Mouse (Mus musculus) embryonic facial prominence, embryonic 15.5 days (tissue): Measurements from ENCODE around the gene Elf3. TPM values are rescaled to one million over a fixed set of nuclear protein-coding genes. Genes with fewer than 3 reads are reported as not detected.
A peak's percentile ranks its signal among the peaks of the same experiment; 100 is the strongest.

Source experiments
- ATAC-seq: fragments of 200-750 bp; cut with Nextera tagmentation; 2 replicates; pipeline ENCODE4 v1.8.0; 2017; ENCODE audit warnings: low read depth, moderate TSS enrichment; ENCODE audit not compliant: insufficient number of reproducible peaks, low FRiP score, low TSS enrichment
- H3K27ac ChIP-seq: fragments of 300-500 bp; sonication (generic); replicated peaks from 2 replicates; pipeline ENCODE4 v1.5.1; 2015; ENCODE audit warnings: mild to moderate bottlenecking, inconsistent platforms
- H3K27me3 ChIP-seq: fragments of 300-500 bp; sonication (generic); 2 replicates; pipeline ENCODE4 v1.6.1; 2015; ENCODE audit warnings: inconsistent platforms
- H3K36me3 ChIP-seq: fragments of 300-500 bp; sonication (generic); 2 replicates; pipeline ENCODE4 v1.6.1; 2015; ENCODE audit warnings: mild to moderate bottlenecking, inconsistent platforms
- H3K4me1 ChIP-seq: fragments of 300-500 bp; sonication (generic); 2 replicates; pipeline ENCODE4 v1.6.1; 2015; ENCODE audit warnings: inconsistent platforms
- H3K4me2 ChIP-seq: fragments of 300-500 bp; sonication (generic); replicated peaks from 2 replicates; pipeline ENCODE4 v1.6.1; 2015; ENCODE audit warnings: mild to moderate bottlenecking, inconsistent platforms
- H3K4me3 ChIP-seq: fragments of 300-500 bp; sonication (generic); replicated peaks from 2 replicates; pipeline ENCODE4 v1.5.1; 2015; ENCODE audit warnings: mild to moderate bottlenecking, inconsistent platforms
- H3K9ac ChIP-seq: fragments of 300-500 bp; sonication (generic); 2 replicates; pipeline ENCODE4 v1.6.1; 2015; ENCODE audit warnings: inconsistent platforms
- H3K9me3 ChIP-seq: fragments of 300-500 bp; sonication (generic); replicated peaks from 2 replicates; pipeline ENCODE4 v1.6.1; 2016; ENCODE audit warnings: inconsistent platforms
- WGBS: fragments of 180-500 bp; shearing (Covaris S2); methylation state at CpG from one replicate; pipeline ENCODE4 v1.1.7; 2015; 5-methylcytosine and 5-hydroxymethylcytosine counted together
- polyA plus RNA-seq: library from polyadenylated mRNA; unstranded; fragments of >200 nt; fragmentation: Nextera tagmentation; extraction: Ambion mirVana; gene quantifications from 2 replicates; pipeline ENCODE4 v1.2.1, GENCODE M21; 2015

Gene Elf3
- polyA plus RNA-seq, result 26.8 and 30.2 TPM in 2 replicates

DNA sequence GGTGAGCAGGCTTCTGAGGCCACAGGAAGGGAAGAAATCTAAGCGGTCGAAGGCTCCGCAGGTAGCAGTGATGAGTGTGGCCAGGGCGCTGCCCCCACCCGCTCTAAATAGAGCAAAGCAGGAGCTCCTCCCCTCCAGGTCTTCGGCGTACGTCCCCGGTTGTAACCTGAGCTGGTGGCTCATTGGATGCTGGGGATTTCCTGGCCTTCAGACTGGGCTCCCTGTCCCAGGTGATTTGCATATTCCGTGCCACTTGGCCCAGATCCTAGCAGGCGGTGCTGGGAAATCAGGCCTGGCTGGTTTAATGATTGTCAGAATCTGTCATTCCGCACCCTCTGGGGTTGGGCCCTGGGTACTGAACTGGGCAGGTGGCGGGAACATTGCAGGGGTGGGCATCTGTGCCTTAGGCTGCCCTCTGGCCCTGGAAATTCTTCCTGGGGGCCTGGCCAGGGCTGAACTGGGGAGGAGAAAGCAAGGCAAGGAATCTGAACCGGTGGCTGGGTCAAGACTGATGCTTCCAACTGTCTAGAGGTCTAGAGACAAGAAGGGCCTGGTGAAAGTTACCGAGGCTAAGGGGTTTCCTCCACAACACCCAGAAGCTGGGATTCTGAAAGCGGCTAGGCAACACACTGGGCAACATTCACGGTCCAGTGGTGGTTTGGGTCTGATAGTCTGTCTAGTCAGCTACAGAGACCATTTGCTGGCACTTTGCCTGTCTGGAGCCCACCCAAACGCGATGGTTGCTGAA, at the start of gene Elf3:
Elf3 (minus strand) TSS at position 189 of the 748 bp plus-strand sequence.
- Histone ChIP-seq H3K27me3 (no peaks in the 10 kb centered on the region), H3K9ac (peak within 1 kb of the TSS; percentile 33; the same call in 1 of the 2 replicates), H3K4me1 (peaks cover 25% of the 10 kb centered on the region), H3K4me2 (peak within 1 kb of the TSS; percentile 57), H3K36me3 (peaks cover 17% of the 10 kb centered on the region), H3K9me3 (no peaks in the 10 kb centered on the region), H3K27ac (peak within 1 kb of the TSS; percentile 82), H3K4me3 (peak within 1 kb of the TSS; percentile 33)
- ATAC-seq, result peak; percentile 64
- WGBS, result 8% methylated on average over 19 of the region's 19 CpGs

DNA sequence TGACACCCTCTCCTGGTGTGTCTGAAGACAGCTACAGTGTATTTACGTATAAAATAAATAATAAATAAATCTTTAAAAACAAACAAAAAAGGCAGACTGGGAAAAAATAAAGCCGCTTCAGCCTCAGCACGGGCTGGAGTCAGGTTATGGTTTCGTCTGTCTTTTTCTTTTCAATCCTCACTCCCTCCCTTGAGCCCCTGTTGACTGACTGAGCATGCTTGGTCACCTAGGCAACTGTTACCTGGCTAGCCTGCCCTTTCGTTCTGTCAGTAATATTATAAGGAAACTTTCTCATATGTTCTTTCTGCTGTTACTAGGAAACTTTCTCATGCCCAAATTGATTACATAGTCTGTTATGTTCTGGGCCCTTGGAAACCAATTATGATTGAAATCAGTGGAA, 32.5 kb upstream of the Elf3 start:
- Histone ChIP-seq H3K4me1 (no peaks in the 10 kb centered on the region), H3K4me3 (no peak overlapping the region), H3K4me2 (no peak overlapping the region), H3K27me3 (no peaks in the 10 kb centered on the region), H3K9me3 (no peaks in the 10 kb centered on the region), H3K36me3 (peaks cover 14% of the 10 kb centered on the region), H3K27ac (no peak overlapping the region; the same call in 1 of the 2 replicates), H3K9ac (no peak overlapping the region)
- no peak for ATAC-seq
- 62% methylated on average over 5 of the region's 5 CpGs for WGBS

DNA sequence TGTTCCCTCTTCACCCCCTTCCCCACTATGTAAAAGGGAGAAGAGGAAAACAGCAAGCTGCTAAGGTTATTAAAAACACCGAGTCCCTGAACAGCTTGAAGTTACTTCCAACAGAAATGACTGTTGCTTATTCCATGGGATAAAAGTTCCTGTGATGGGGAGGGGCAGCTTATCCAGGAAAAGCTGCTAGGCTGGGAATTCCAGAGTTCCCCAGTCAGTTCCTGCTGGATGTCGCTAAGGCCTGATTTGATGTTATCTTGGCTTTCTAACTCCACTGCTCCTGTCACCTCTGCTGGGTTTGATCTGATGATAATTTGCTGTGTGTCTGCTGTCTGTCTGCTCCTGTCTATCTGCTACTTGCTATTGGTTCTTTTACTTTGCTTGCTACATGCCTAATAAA, 27.9 kb upstream of the Elf3 start:
- no peak for ATAC-seq
- H3K9ac ChIP-seq, result no peak overlapping the region
- H3K4me1 ChIP-seq, result peaks cover 15% of the 10 kb centered on the region
- H3K36me3 ChIP-seq, result no peaks in the 10 kb centered on the region
- no peak overlapping the region for H3K4me3 ChIP-seq
- H3K4me2 ChIP-seq, result no peak overlapping the region
- no peaks in the 10 kb centered on the region for H3K27me3 ChIP-seq
- no peaks in the 10 kb centered on the region for H3K9me3 ChIP-seq
- no peak overlapping the region for H3K27ac ChIP-seq
- 50% methylated on average over 2 of the region's 2 CpGs for WGBS

DNA sequence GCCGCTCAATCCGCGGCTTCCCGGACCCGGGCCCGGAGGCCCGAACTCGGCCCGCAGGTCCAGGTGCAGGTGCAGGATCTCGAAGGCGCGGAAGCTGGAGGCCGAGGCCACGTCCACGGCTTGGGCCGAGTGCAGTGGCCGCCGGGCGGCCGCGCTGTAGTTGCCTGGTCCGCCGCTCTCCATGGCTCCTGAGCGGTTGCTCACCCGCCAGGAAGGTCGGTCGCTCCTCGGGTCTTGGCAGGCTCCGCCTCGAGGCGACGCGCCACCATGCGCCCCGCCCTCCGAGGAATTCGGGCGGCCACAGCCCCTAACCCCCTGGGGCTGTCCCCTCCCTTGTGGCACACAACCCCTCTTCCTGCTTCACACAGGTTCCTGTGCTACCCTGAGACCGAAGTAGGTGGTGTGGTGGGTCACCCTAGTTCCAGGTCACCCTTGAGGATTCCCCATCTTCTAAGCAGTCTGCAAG, 25.5 kb upstream of the Elf3 start, which contains the start of gene Rnpep:
Rnpep (minus strand) TSS at position 259 of the 466 bp plus-strand sequence.
- H3K4me2 ChIP-seq, result peak within 1 kb of the TSS; percentile 79
- H3K27me3 ChIP-seq, result no peaks in the 10 kb centered on the region
- H3K4me3 ChIP-seq, result peak within 1 kb of the TSS; percentile 90
- WGBS, result under 1% methylated on average over 39 of the region's 39 CpGs
- H3K9ac ChIP-seq, result peak within 1 kb of the TSS; percentile 85
- H3K9me3 ChIP-seq, result no peaks in the 10 kb centered on the region
- ATAC-seq, result peak; percentile 85
- peaks cover 22% of the 10 kb centered on the region for H3K4me1 ChIP-seq
- H3K27ac ChIP-seq, result peak within 1 kb of the TSS; percentile 93
- peaks cover 5% of the 10 kb centered on the region for H3K36me3 ChIP-seq

DNA sequence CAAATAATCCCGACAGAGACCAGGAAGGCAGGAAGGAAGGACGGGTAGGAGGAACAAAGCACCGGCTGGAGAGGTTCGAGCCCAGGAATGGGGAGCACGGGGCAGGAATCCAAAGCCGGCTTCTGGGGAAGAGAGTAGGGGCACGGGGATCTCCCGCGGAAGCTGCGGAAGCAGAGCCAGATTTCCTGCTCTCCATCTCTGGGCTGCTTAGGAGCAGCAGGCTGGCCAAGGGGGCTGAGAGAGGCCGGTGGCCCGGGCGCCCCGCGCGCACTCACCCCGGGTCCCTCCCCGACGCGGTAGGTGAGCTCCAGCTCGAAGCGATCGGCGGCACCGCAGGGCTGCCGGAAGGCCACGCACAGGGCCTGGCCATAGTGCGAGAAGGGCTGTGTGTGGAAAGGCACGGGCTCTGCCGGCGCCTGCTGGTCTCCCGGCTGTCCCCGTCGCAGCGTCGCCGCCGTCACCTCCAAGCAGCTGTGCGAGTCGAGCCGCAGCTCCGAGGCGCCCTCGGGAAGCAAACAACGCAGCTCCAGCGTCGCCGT, 25.0 kb upstream of the Elf3 start:
- under 1% methylated on average over 48 of the region's 48 CpGs for WGBS
- peak overlapping the region; percentile 85 for H3K9ac ChIP-seq
- no peaks in the 10 kb centered on the region for H3K27me3 ChIP-seq
- peak overlapping the region; percentile 93 for H3K27ac ChIP-seq
- peak overlapping the region; percentile 79 for H3K4me2 ChIP-seq
- H3K9me3 ChIP-seq, result no peaks in the 10 kb centered on the region
- peak; percentile 74 for ATAC-seq
- H3K4me3 ChIP-seq, result peak overlapping the region; percentile 90
- H3K4me1 ChIP-seq, result peaks cover 22% of the 10 kb centered on the region
- H3K36me3 ChIP-seq, result peaks cover 10% of the 10 kb centered on the region

DNA sequence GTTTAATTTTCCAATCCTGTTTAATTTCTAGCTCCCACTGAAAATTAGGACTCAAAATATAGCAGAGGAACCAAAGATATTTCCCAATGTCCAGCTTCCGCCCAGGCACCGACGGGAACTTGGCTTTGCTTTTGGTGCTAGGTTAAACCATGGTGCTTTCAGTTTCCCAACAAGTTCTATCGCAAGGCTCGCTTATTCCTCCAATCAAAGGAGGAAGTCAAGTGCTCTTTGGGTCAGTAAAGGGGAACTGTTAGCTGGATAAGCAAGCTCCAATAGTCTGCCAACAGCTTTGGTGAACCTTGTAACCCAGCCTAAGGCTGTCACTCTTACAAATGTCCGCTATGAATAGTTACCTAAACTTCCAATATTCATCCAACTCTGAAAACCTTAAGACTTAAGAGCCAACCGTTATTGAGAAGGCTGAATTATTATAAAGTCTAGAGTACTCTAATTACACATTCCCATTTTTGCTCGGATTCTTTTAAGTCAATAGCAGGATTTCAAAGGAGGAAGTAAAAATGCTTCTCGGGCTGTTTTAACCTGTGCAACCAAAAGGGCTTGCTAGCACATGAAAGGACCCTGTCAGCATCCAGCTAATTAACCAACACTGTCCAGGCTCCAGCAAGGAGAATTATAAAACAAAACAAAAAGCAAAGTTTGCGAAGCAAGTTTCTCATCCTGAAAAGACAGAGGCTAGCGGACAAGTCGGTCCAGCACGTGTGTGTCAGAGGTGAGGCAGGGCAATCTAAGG, 24.3 kb upstream of the Elf3 start:
- Histone ChIP-seq H3K9me3 (no peaks in the 10 kb centered on the region), H3K9ac (peak overlapping the region; percentile 85), H3K4me1 (peaks cover 22% of the 10 kb centered on the region), H3K36me3 (peaks cover 16% of the 10 kb centered on the region), H3K27ac (peak overlapping the region; percentile 93), H3K4me2 (peak overlapping the region; percentile 79), H3K4me3 (peak overlapping the region; percentile 90), H3K27me3 (no peaks in the 10 kb centered on the region)
- 34% methylated on average over 13 of the region's 13 CpGs for WGBS
- no peak for ATAC-seq

DNA sequence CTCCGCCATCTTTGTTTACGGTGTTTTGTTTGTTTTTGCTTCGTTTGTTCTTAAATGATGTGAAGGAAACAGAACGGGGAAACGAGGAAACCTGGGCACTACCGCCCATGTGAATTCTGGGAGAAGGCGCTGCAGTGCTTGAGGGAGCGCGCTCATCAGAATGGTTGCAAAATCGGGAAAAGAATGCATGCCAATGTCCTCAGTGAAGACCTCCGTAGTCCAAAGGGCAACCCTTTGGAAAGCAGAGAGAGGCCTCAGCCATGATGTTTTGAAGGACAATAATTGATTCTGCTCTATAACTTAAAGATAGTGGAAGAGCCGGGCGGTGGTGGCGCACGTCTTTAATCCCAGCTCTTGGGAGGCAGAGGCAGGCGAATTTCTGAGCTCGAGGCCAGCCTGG, 23.5 kb upstream of the Elf3 start:
- Histone ChIP-seq H3K4me2 (no peak overlapping the region), H3K27ac (no peak overlapping the region), H3K4me1 (peaks cover 22% of the 10 kb centered on the region), H3K36me3 (peaks cover 25% of the 10 kb centered on the region), H3K27me3 (no peaks in the 10 kb centered on the region), H3K4me3 (no peak overlapping the region), H3K9me3 (no peaks in the 10 kb centered on the region), H3K9ac (no peak overlapping the region)
- no peak for ATAC-seq
- 96% methylated on average over 17 of the region's 17 CpGs for WGBS

DNA sequence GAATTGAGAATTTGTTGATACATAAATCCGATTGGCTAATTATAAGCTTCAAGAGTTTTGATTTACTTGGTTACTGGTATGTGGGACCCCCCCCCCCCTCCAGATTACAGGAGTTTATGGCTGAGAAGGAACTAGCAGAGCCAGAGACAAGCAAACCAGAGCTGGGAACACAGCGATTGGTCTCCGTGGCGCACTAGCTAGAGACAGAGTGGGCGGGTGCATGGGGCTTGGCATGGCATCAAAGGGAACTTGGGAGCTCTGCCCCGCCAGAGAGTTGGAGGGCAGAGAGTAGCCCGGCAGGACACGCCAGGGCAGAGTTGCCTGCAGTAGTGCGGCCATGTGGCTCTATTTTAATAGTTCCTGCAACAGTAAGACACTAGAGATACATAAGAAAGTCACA, 22.3 kb upstream of the Elf3 start:
- 62% methylated on average over 9 of the region's 9 CpGs for WGBS
- Histone ChIP-seq H3K9ac (no peak overlapping the region), H3K36me3 (peaks cover 35% of the 10 kb centered on the region), H3K4me3 (no peak overlapping the region), H3K4me1 (peaks cover 22% of the 10 kb centered on the region), H3K27ac (no peak overlapping the region), H3K4me2 (no peak overlapping the region), H3K27me3 (no peaks in the 10 kb centered on the region), H3K9me3 (no peaks in the 10 kb centered on the region)
- no peak for ATAC-seq

DNA sequence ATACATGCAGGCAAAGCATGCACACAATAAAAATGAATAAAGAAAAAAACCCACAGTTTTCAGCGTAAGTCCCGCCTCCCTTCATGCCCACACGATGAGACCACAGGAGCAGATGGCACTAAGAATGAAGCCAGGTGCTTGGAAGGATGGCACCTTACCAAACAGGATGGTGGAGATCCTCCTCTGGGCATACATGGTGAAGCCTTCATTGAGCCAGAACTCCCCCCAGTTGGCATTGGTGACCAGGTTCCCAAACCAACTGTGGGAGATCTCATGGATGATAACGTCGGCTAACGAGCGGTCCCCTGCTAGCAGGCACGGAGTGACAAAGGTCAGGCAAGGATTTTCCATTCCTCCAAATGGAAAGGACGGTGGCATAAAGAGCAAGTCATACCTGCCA, 13.0 kb upstream of the Elf3 start:
- Histone ChIP-seq H3K27me3 (no peaks in the 10 kb centered on the region), H3K36me3 (peaks cover 58% of the 10 kb centered on the region), H3K27ac (no peak overlapping the region), H3K4me3 (no peak overlapping the region), H3K4me2 (no peak overlapping the region), H3K4me1 (no peaks in the 10 kb centered on the region), H3K9me3 (no peaks in the 10 kb centered on the region), H3K9ac (no peak overlapping the region)
- 84% methylated on average over 9 of the region's 9 CpGs for WGBS
- ATAC-seq, result no peak

DNA sequence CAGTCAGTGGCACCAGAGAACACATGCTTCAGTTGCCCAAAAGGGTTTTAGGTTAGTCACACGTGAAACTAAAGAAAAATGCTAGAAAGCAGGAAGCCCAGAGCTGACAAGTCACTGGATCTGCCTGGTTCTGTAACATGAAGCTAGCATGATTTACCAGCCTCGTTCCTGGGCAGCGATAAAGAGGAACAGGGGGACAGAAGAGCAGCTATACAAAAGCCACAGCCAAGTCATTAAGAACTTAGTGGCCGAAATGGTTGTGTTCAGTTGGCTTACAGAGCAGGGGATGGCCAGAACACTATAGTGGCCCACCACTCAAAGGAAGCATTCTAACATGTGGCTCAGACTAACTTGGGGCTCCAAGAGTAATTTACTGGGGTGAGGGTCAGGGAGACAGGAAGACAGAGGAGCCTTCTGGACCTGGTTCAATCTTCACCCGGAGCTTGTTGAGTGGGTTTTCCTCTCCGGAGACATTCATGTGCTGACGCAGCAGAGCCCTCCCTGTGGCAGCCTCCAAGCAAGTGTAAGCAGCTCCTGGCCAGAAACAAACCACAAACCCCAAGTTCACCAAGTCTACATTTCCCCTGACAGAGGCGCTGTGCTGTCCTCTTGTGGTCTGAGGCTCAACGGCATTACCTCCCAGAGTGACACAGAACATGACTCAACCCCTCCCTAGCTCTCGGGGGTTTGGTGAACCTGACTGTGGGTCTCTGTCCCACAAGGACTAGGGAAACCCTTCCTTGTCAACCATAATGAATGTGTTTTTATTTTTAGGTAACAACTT, 9.5 kb upstream of the Elf3 start:
- WGBS, result 68% methylated on average over 10 of the region's 10 CpGs
- Histone ChIP-seq H3K36me3 (peaks cover 73% of the 10 kb centered on the region), H3K27me3 (no peaks in the 10 kb centered on the region), H3K9ac (no peak overlapping the region), H3K4me2 (no peak overlapping the region), H3K4me3 (no peak overlapping the region), H3K27ac (no peak overlapping the region), H3K9me3 (no peaks in the 10 kb centered on the region), H3K4me1 (no peaks in the 10 kb centered on the region)
- ATAC-seq, result peak; percentile 56
